8 mouse cellular contexts compared by ENCODE assay signal in genomic region chr7:30122188-30122530, GRCm38 (mm10). TPM values are rescaled to one million over a fixed set of nuclear protein-coding genes. Genes with fewer than 3 reads are reported as not detected.
A peak's percentile ranks its signal among the peaks of the same experiment; 100 is the strongest.
DNase-seq lines count a peak whose midpoint lies in the region; ATAC-seq and TF ChIP-seq lines count a peak whose summit lies in the region.

No protein-coding gene starts in this region.

- H3K36me3 ChIP-seq in CH12.LX (replicated peaks in 1 of 2; ENCODE audit: control insufficient read depth in 1 of 2, insufficient read depth in 1 of 2, low read length in 1 of 2), result peaks cover under 1 to 20% of the 10 kb centered on the region in 2 experiments
- H3K36me3 ChIP-seq in liver, embryonic 13.5 days, result peaks cover 9% of the 10 kb centered on the region; the same call in 1 of the 2 replicates

- H3K79me2 ChIP-seq in CH12.LX (replicated peaks; ENCODE audit: control insufficient read depth, extremely low read depth, insufficient read depth, poor library complexity, severe bottlenecking), result peaks cover 6% of the 10 kb centered on the region

- intact Hi-C loops in gastrocnemius, adult 2 months (cut with DNase I), result no loop called here

- H3K9me3 ChIP-seq in CH12.LX (replicated peaks; ENCODE audit: low read length), result peaks cover 5% of the 10 kb centered on the region
- H3K9me3 ChIP-seq in liver, embryonic 13.5 days (replicated peaks), result 0 out of 2 replicates have a peak, but pooled peaks cover 6% of the 10 kb centered on the region

- H3K27me3 ChIP-seq in CH12.LX (replicated peaks), result no peaks in the 10 kb centered on the region
- no peaks in the 10 kb centered on the region for H3K27me3 ChIP-seq in liver, embryonic 13.5 days

- dilution Hi-C loops in CH12.LX (cut with MboI; ENCODE audit: extremely low pct_ligation_motif_present, extremely low pct_unique_long_range_greater_than_20kb, low sequenced_read_pairs), result no loop called here

- H3K4me1 ChIP-seq in CH12.LX (ENCODE audit: control insufficient read depth in 1 of 2, insufficient read depth in 2 of 2), result peaks cover 0 to 10% of the 10 kb centered on the region in 2 experiments; a peak in 2 of 4 replicates
- no peaks in the 10 kb centered on the region for H3K4me1 ChIP-seq in embryonic fibroblast, embryonic 13.5 days (ENCODE audit: control insufficient read depth, insufficient read depth, low read length)
- peaks cover 16% of the 10 kb centered on the region for H3K4me1 ChIP-seq in liver, embryonic 13.5 days (replicated peaks)

- peak overlapping the region; percentile 44 for H3K4me2 ChIP-seq in CH12.LX (ENCODE audit: insufficient read depth, low read depth, poor library complexity, severe bottlenecking)
- peak overlapping the region; percentile 88 for H3K4me2 ChIP-seq in liver, embryonic 13.5 days

- TF ChIP-seq CTCF in gastrocnemius, adult 2 months (IDR thresholded peaks at IDR 0.05), result no peak
- TF ChIP-seq CTCF in CH12.LX (conservative IDR thresholded peaks at IDR 0.05 in 1 of 2, IDR thresholded peaks at IDR 0.05 in 1 of 2; ENCODE audit: low read depth in 2 of 2, low read length in 2 of 2), result no peak
- no peak for TF ChIP-seq CTCF in embryonic fibroblast, embryonic 13.5 days (IDR thresholded peaks at IDR 0.05; ENCODE audit: borderline replicate concordance, insufficient read depth, low read length)

- H3K9ac ChIP-seq in CH12.LX (ENCODE audit: insufficient read depth, low read depth), result peak overlapping the region; percentile 50
- H3K9ac ChIP-seq in liver, embryonic 13.5 days, result peak overlapping the region; percentile 80

- ATAC-seq in liver, embryonic 13.5 days (ENCODE audit: low read depth), result no peak

- TF ChIP-seq POLR2A in CH12.LX (IDR thresholded peaks at IDR 0.05; ENCODE audit: low read depth, low read length), result no peak
- no peak for TF ChIP-seq POLR2A in embryonic fibroblast, embryonic 13.5 days (IDR thresholded peaks at IDR 0.05; ENCODE audit: low read depth, low read length)

- in situ Hi-C loops in CH12.LX (cut with MboI; ENCODE audit: low pct_ligation_motif_present, low pct_unique_long_range_greater_than_20kb, low sequenced_read_pairs), result no loop called here

- 4% methylated on average over 15 of the region's 15 CpGs for WGBS in liver, embryonic 13.5 days (ENCODE audit: insufficient replicate concordance)

- peak overlapping the region; percentile 92 for H3K27ac ChIP-seq in gastrocnemius, adult 2 months
- no peak overlapping the region for H3K27ac ChIP-seq in CH12.LX (ENCODE audit: insufficient read depth, low read depth)
- peak overlapping the region; percentile 15 for H3K27ac ChIP-seq in embryonic fibroblast, embryonic 13.5 days (ENCODE audit: insufficient read depth, low read length)
- peak overlapping the region; percentile 62; the same call in 1 of the 2 replicates for H3K27ac ChIP-seq in liver, embryonic 13.5 days

- TF ChIP-seq RAD21 in CH12.LX (IDR thresholded peaks at IDR 0.05; ENCODE audit: low read depth, low read length), result no peak

- DNase-seq in gastrocnemius, adult 2 months, result no peak
- DNase-seq in gastrocnemius, postnatal 25 days, result no peak
- DNase-seq in CH12.LX (ENCODE audit: extremely low read depth) (no peak), adipocyte (ENCODE audit: low spot score) (no peak)
- DNase-seq in liver, embryonic 13.5 days, result no peak
- no peak for DNase-seq in cerebellum, postnatal 36 days
- DNase-seq in urinary bladder, postnatal 14 days (ENCODE audit: low spot score), result no peak

- peak overlapping the region; percentile 95 for H3K4me3 ChIP-seq in gastrocnemius, adult 2 months
- peak overlapping the region; percentile 64 to 83 (median 77) for H3K4me3 ChIP-seq in CH12.LX (replicated peaks in 1 of 3; ENCODE audit: low read depth in 2 of 3, low read length in 2 of 3, poor library complexity in 1 of 3)
- peak overlapping the region; percentile 74 for H3K4me3 ChIP-seq in embryonic fibroblast, embryonic 13.5 days (ENCODE audit: insufficient read depth, low read length)
- peak overlapping the region; percentile 73 for H3K4me3 ChIP-seq in liver, embryonic 13.5 days (replicated peaks)

- no peak for TF ChIP-seq EP300 in CH12.LX (IDR thresholded peaks at IDR 0.05; ENCODE audit: low read length)

TF ChIP-seq in CH12.LX, 34 proteins besides CTCF, POLR2A, EP300 and RAD21:
- TF ChIP-seq KAT2A (IDR thresholded peaks at IDR 0.05; ENCODE audit: insufficient replicate concordance, low read length), result no peak
- TF ChIP-seq MAX (IDR thresholded peaks at IDR 0.05; ENCODE audit: low read length), result no peak
- TF ChIP-seq CHD1 (IDR thresholded peaks at IDR 0.05; ENCODE audit: low read depth, low read length), result no peak
- TF ChIP-seq RCOR1 (conservative IDR thresholded peaks at IDR 0.05; ENCODE audit: low read depth, low read length), result no peak
- 0 out of 2 replicates have a peak, but pooled peaks have one; percentile 11 for TF ChIP-seq MYC (IDR thresholded peaks at IDR 0.05; ENCODE audit: low read depth, low read length)
- peak; percentile 60; the same call in 1 of the 2 replicates for TF ChIP-seq MXI1 (IDR thresholded peaks at IDR 0.05; ENCODE audit: low read depth, low read length)
- 0 out of 2 replicates have a peak, but pooled peaks have one; percentile 17 for TF ChIP-seq MEF2A (IDR thresholded peaks at IDR 0.05; ENCODE audit: borderline replicate concordance, low read depth, low read length)
- TF ChIP-seq HCFC1 (IDR thresholded peaks at IDR 0.05; ENCODE audit: low read depth, low read length), result no peak
- TF ChIP-seq SIN3A (IDR thresholded peaks at IDR 0.05; ENCODE audit: low read length), result no peak; the same call in none of the 2 replicates
- no peak for TF ChIP-seq USF1 (IDR thresholded peaks at IDR 0.05; ENCODE audit: low read depth, low read length)
- TF ChIP-seq ZNF384 (IDR thresholded peaks at IDR 0.05; ENCODE audit: low read depth, low read length), result no peak
- TF ChIP-seq BHLHE40 (IDR thresholded peaks at IDR 0.05; ENCODE audit: low read depth, low read length), result peak; percentile 29
- TF ChIP-seq PAX5 (IDR thresholded peaks at IDR 0.05; ENCODE audit: low read length), result no peak

RNA-seq across cellular contexts. Expression of gene Zfp382, which starts 0.4 kb away (rescaled TPM):
- 1 to 10 TPM; 1.1 to 1.3 TPM for total RNA-seq in gastrocnemius, adult 2 months (2021)
- total RNA-seq in gastrocnemius, postnatal 25 days (2021), result 1 to 10 TPM; 1.0 to 1.1 TPM
- total RNA-seq in CH12.LX (2012; rRNA removed) (4.7 and 5.7 TPM in 2 replicates), CH12.LX (2014; rRNA removed) (3.9 and 4.7 TPM in 2 replicates)
- 2.1 and 3.3 TPM in 2 replicates for polyA plus RNA-seq in CH12.LX (2012; ENCODE audit: insufficient read length, low read depth)
- 8.4 and 9.4 TPM in 2 replicates for polyA plus RNA-seq in embryonic fibroblast, embryonic 13.5 days (2011; ENCODE audit: insufficient read length, low read depth, missing spikeins)
- polyA plus RNA-seq in liver, embryonic 13.5 days (2015; fragmentation: Nextera tagmentation; extraction: Ambion mirVana), result 1.6 and 2.1 TPM in 2 replicates

RNA-seq across cellular contexts. Expression of gene Zfp260, which starts 27.6 kb away (rescaled TPM):
- total RNA-seq in gastrocnemius, adult 2 months (2021), result 10 to 100 TPM; 33.5 to 39.2 TPM
- 10 to 100 TPM; 24.1 to 24.4 TPM for total RNA-seq in gastrocnemius, postnatal 25 days (2021)
- 11.1 and 11.4 TPM in 2 replicates for total RNA-seq in CH12.LX (2012; rRNA removed)
- total RNA-seq in CH12.LX (2014; rRNA removed), result 18.1 and 19.6 TPM in 2 replicates
- 11.5 and 13.7 TPM in 2 replicates for polyA plus RNA-seq in CH12.LX (2012; ENCODE audit: insufficient read length, low read depth)
- 95.0 and 119 TPM in 2 replicates for polyA plus RNA-seq in embryonic fibroblast, embryonic 13.5 days (2011; ENCODE audit: insufficient read length, low read depth, missing spikeins)
- polyA plus RNA-seq in liver, embryonic 13.5 days (2015; fragmentation: Nextera tagmentation; extraction: Ambion mirVana), result 12.7 and 18.3 TPM in 2 replicates

RNA-seq across cellular contexts. Expression of gene Zfp566, which starts 31.8 kb away (rescaled TPM):
- total RNA-seq in gastrocnemius, adult 2 months (2021), result 1 to 10 TPM; 1.2 to 3.4 TPM
- total RNA-seq in gastrocnemius, postnatal 25 days (2021), result 1 to 10 TPM; 1.6 to 2.3 TPM
- total RNA-seq in CH12.LX (2012; rRNA removed) (5.5 and 6.5 TPM in 2 replicates), CH12.LX (2014; rRNA removed) (3.5 and 4.9 TPM in 2 replicates)
- 9.1 TPM in 2 replicates for polyA plus RNA-seq in CH12.LX (2012; ENCODE audit: insufficient read length, low read depth)
- polyA plus RNA-seq in embryonic fibroblast, embryonic 13.5 days (2011; ENCODE audit: insufficient read length, low read depth, missing spikeins), result 2.7 and 4.8 TPM in 2 replicates
- polyA plus RNA-seq in liver, embryonic 13.5 days (2015; fragmentation: Nextera tagmentation; extraction: Ambion mirVana), result 2.0 and 2.5 TPM in 2 replicates

RNA-seq across cellular contexts. Expression of gene Gm26920, which starts 31.9 kb away (rescaled TPM):
- under 1 TPM in 1 of 2 experiments, not detected in 1; 0.59 TPM for total RNA-seq in gastrocnemius, adult 2 months (2021)
- not detected for total RNA-seq in gastrocnemius, postnatal 25 days (2021)
- 0.50 TPM in 1 of 2 replicates, not detected in the other for total RNA-seq in CH12.LX (2012; rRNA removed)
- total RNA-seq in CH12.LX (2014; rRNA removed), result not detected in 2 replicates
- polyA plus RNA-seq in CH12.LX (2012; ENCODE audit: insufficient read length, low read depth), result 1.1 TPM in 1 of 2 replicates, not detected in the other
- polyA plus RNA-seq in embryonic fibroblast, embryonic 13.5 days (2011; ENCODE audit: insufficient read length, low read depth, missing spikeins), result 2.3 and 2.7 TPM in 2 replicates
- 0.44 TPM in 1 of 2 replicates, not detected in the other for polyA plus RNA-seq in liver, embryonic 13.5 days (2015; fragmentation: Nextera tagmentation; extraction: Ambion mirVana)

RNA-seq across cellular contexts. Expression of gene Zfp146, which starts 47.4 kb away (rescaled TPM):
- 10 to 100 TPM; 28.5 to 32.5 TPM for total RNA-seq in gastrocnemius, adult 2 months (2021)
- total RNA-seq in gastrocnemius, postnatal 25 days (2021), result 10 to 100 TPM; 21.4 to 28.0 TPM
- 43.1 and 45.1 TPM in 2 replicates for total RNA-seq in CH12.LX (2012; rRNA removed)
- 44.5 and 45.0 TPM in 2 replicates for total RNA-seq in CH12.LX (2014; rRNA removed)
- 42.0 and 47.8 TPM in 2 replicates for polyA plus RNA-seq in CH12.LX (2012; ENCODE audit: insufficient read length, low read depth)
- polyA plus RNA-seq in embryonic fibroblast, embryonic 13.5 days (2011; ENCODE audit: insufficient read length, low read depth, missing spikeins), result 62.6 and 68.9 TPM in 2 replicates
- 4.8 and 6.2 TPM in 2 replicates for polyA plus RNA-seq in liver, embryonic 13.5 days (2015; fragmentation: Nextera tagmentation; extraction: Ambion mirVana)
